Mouse (Mus musculus) ES-Bruce4 (cell line): ENCODE measurements around the gene Kcnj1.

Experiments
- CTCF ChIP-seq: IDR thresholded peaks from one replicate; pipeline ENCODE4 v1.8.1; 2011; ENCODE audit warnings: low read depth, low read length
- EP300 ChIP-seq: IDR thresholded peaks from 2 replicates; pipeline ENCODE4 v1.6.1; 2011; ENCODE audit warnings: low read depth, low read length; ENCODE audit not compliant: insufficient read depth
- POLR2A ChIP-seq: IDR thresholded peaks from one replicate; pipeline ENCODE4 v1.8.1; 2011; ENCODE audit warnings: low read length; ENCODE audit not compliant: insufficient read depth

GRCm38 (mm10) chr9:32350332-32350731, 22.0 kb upstream of the Kcnj1 start:
- peak; percentile 69 for TF ChIP-seq CTCF
- no peak for TF ChIP-seq EP300
- TF ChIP-seq POLR2A, result no peak
